Mouse (Mus musculus): ENCODE data around the gene Smarcc1. TPM values are rescaled to one million over a fixed set of nuclear protein-coding genes. Genes with fewer than 3 reads are reported as not detected.

Smarcc1 gene
- polyA plus RNA-seq, 1 experiment, result 50.7 TPM

- Histone ChIP-seq H3K4me3 (ENCODE audit: insufficient read depth, poor library complexity, severe bottlenecking) (no peak overlapping the region), H3K27me3 (ENCODE audit: control insufficient read depth, insufficient read depth, insufficient read length) (peaks cover 5% of the 10 kb centered on the region)
These were observed 128.8 kb downstream of the Smarcc1 start for GRCm38 (mm10) chr9:110246321-110246640.

GRCm38 (mm10) chr9:110247049-110247448 is 129.5 kb downstream of the Smarcc1 start:
- H3K27me3 ChIP-seq (ENCODE audit: control insufficient read depth, insufficient read depth, insufficient read length), result peaks cover 10% of the 10 kb centered on the region
- TF ChIP-seq MYOG (IDR thresholded peaks at IDR 0.05; ENCODE audit: control insufficient read depth, extremely low read depth, insufficient read length) (no peak), MYOD1 (IDR thresholded peaks at IDR 0.05; ENCODE audit: control insufficient read depth, insufficient read length, low read depth) (no peak), MAX (IDR thresholded peaks at IDR 0.05) (no peak), USF1 (IDR thresholded peaks at IDR 0.05; ENCODE audit: low read depth) (no peak), CEBPB (IDR thresholded peaks at IDR 0.05; ENCODE audit: low read depth) (no peak), CTCF (IDR thresholded peaks at IDR 0.05; ENCODE audit: control insufficient read depth, insufficient read depth, insufficient read length) (no peak), FOSL1 (IDR thresholded peaks at IDR 0.05; ENCODE audit: insufficient read depth, low read length, poor library complexity, severe bottlenecking) (no peak)
- no peak overlapping the region for H3K4me3 ChIP-seq (ENCODE audit: insufficient read depth, poor library complexity, severe bottlenecking)
- H3K79me3 ChIP-seq (ENCODE audit: low read depth), result no peaks in the 10 kb centered on the region
- H3K79me2 ChIP-seq (ENCODE audit: control insufficient read depth, insufficient read depth), result no peaks in the 10 kb centered on the region
- no peaks in the 10 kb centered on the region for H3K36me3 ChIP-seq (ENCODE audit: control insufficient read depth, insufficient read depth)
- no peak overlapping the region for H3ac ChIP-seq (ENCODE audit: control insufficient read depth, insufficient read length, low read depth)

More at GRCm38 (mm10) chr9:110246321-110246640, 128.8 kb downstream of the Smarcc1 start:
- Histone ChIP-seq H3K36me3 (ENCODE audit: control insufficient read depth, insufficient read depth) (peaks cover 2% of the 10 kb centered on the region), H3ac (ENCODE audit: control insufficient read depth, insufficient read length, low read depth) (peak overlapping the region; percentile 6), H3K79me3 (ENCODE audit: low read depth) (no peaks in the 10 kb centered on the region), H3K79me2 (ENCODE audit: control insufficient read depth, insufficient read depth) (no peaks in the 10 kb centered on the region)
- no peak for TF ChIP-seq FOSL1 (IDR thresholded peaks at IDR 0.05; ENCODE audit: insufficient read depth, low read length, poor library complexity, severe bottlenecking)
- TF ChIP-seq MAX (IDR thresholded peaks at IDR 0.05), result no peak
- TF ChIP-seq MYOD1 (IDR thresholded peaks at IDR 0.05; ENCODE audit: control insufficient read depth, insufficient read length, low read depth), result no peak
- TF ChIP-seq CTCF (IDR thresholded peaks at IDR 0.05; ENCODE audit: control insufficient read depth, insufficient read depth, insufficient read length), result no peak
- no peak for TF ChIP-seq CEBPB (IDR thresholded peaks at IDR 0.05; ENCODE audit: low read depth)
- no peak for TF ChIP-seq MYOG (IDR thresholded peaks at IDR 0.05; ENCODE audit: control insufficient read depth, extremely low read depth, insufficient read length)
- TF ChIP-seq USF1 (IDR thresholded peaks at IDR 0.05; ENCODE audit: low read depth), result no peak

GRCm38 (mm10) chr9:110248861-110249260 is 131.4 kb downstream of the Smarcc1 start:
- no peak overlapping the region for H3K4me3 ChIP-seq (ENCODE audit: insufficient read depth, poor library complexity, severe bottlenecking)
- H3K79me3 ChIP-seq (ENCODE audit: low read depth), result no peaks in the 10 kb centered on the region
- no peaks in the 10 kb centered on the region for H3K79me2 ChIP-seq (ENCODE audit: control insufficient read depth, insufficient read depth)
- no peaks in the 10 kb centered on the region for H3K36me3 ChIP-seq (ENCODE audit: control insufficient read depth, insufficient read depth)
- H3K27me3 ChIP-seq (ENCODE audit: control insufficient read depth, insufficient read depth, insufficient read length), result peaks cover 10% of the 10 kb centered on the region
- no peak for TF ChIP-seq MYOD1 (IDR thresholded peaks at IDR 0.05; ENCODE audit: control insufficient read depth, insufficient read length, low read depth)
- no peak for TF ChIP-seq FOSL1 (IDR thresholded peaks at IDR 0.05; ENCODE audit: insufficient read depth, low read length, poor library complexity, severe bottlenecking)
- TF ChIP-seq MYOG (IDR thresholded peaks at IDR 0.05; ENCODE audit: control insufficient read depth, extremely low read depth, insufficient read length), result no peak
- no peak for TF ChIP-seq MAX (IDR thresholded peaks at IDR 0.05)
- no peak for TF ChIP-seq CEBPB (IDR thresholded peaks at IDR 0.05; ENCODE audit: low read depth)
- no peak overlapping the region for H3ac ChIP-seq (ENCODE audit: control insufficient read depth, insufficient read length, low read depth)

- Histone ChIP-seq H3K4me3 (ENCODE audit: insufficient read depth, poor library complexity, severe bottlenecking) (no peak overlapping the region), H3ac (ENCODE audit: control insufficient read depth, insufficient read length, low read depth) (no peak overlapping the region), H3K27me3 (ENCODE audit: control insufficient read depth, insufficient read depth, insufficient read length) (peaks cover 11% of the 10 kb centered on the region), H3K36me3 (ENCODE audit: control insufficient read depth, insufficient read depth) (no peaks in the 10 kb centered on the region), H3K79me2 (ENCODE audit: control insufficient read depth, insufficient read depth) (no peaks in the 10 kb centered on the region), H3K79me3 (ENCODE audit: low read depth) (no peaks in the 10 kb centered on the region)
- no peak for TF ChIP-seq MAX (IDR thresholded peaks at IDR 0.05)
- no peak for TF ChIP-seq CTCF (IDR thresholded peaks at IDR 0.05; ENCODE audit: control insufficient read depth, insufficient read depth, insufficient read length)
- TF ChIP-seq USF1 (IDR thresholded peaks at IDR 0.05; ENCODE audit: low read depth), result no peak
- TF ChIP-seq MYOG (IDR thresholded peaks at IDR 0.05; ENCODE audit: control insufficient read depth, extremely low read depth, insufficient read length), result no peak
- no peak for TF ChIP-seq MYOD1 (IDR thresholded peaks at IDR 0.05; ENCODE audit: control insufficient read depth, insufficient read length, low read depth)
- TF ChIP-seq CEBPB (IDR thresholded peaks at IDR 0.05; ENCODE audit: low read depth), result no peak
- no peak for TF ChIP-seq FOSL1 (IDR thresholded peaks at IDR 0.05; ENCODE audit: insufficient read depth, low read length, poor library complexity, severe bottlenecking)
These were observed 132.5 kb downstream of the Smarcc1 start for GRCm38 (mm10) chr9:110249823-110250543.

- Histone ChIP-seq H3K79me2 (ENCODE audit: control insufficient read depth, insufficient read depth) (no peaks in the 10 kb centered on the region), H3K36me3 (ENCODE audit: control insufficient read depth, insufficient read depth) (no peaks in the 10 kb centered on the region), H3ac (ENCODE audit: control insufficient read depth, insufficient read length, low read depth) (no peak overlapping the region), H3K4me3 (ENCODE audit: insufficient read depth, poor library complexity, severe bottlenecking) (no peak overlapping the region), H3K79me3 (ENCODE audit: low read depth) (no peaks in the 10 kb centered on the region), H3K27me3 (ENCODE audit: control insufficient read depth, insufficient read depth, insufficient read length) (peaks cover 19% of the 10 kb centered on the region)
- TF ChIP-seq CTCF (IDR thresholded peaks at IDR 0.05; ENCODE audit: control insufficient read depth, insufficient read depth, insufficient read length), result no peak
These were observed 133.3 kb downstream of the Smarcc1 start for GRCm38 (mm10) chr9:110250776-110251175.

GRCm38 (mm10) chr9:110255407-110256019 is 138.0 kb downstream of the Smarcc1 start:
- TF ChIP-seq CEBPB (IDR thresholded peaks at IDR 0.05; ENCODE audit: low read depth) (no peak), FOSL1 (IDR thresholded peaks at IDR 0.05; ENCODE audit: insufficient read depth, low read length, poor library complexity, severe bottlenecking) (no peak), MAX (IDR thresholded peaks at IDR 0.05) (no peak), MYOD1 (IDR thresholded peaks at IDR 0.05; ENCODE audit: control insufficient read depth, insufficient read length, low read depth) (no peak), CTCF (IDR thresholded peaks at IDR 0.05; ENCODE audit: control insufficient read depth, insufficient read depth, insufficient read length) (no peak), USF1 (IDR thresholded peaks at IDR 0.05; ENCODE audit: low read depth) (no peak), MYOG (IDR thresholded peaks at IDR 0.05; ENCODE audit: control insufficient read depth, extremely low read depth, insufficient read length) (no peak)
- Histone ChIP-seq H3K36me3 (ENCODE audit: control insufficient read depth, insufficient read depth) (no peaks in the 10 kb centered on the region), H3ac (ENCODE audit: control insufficient read depth, insufficient read length, low read depth) (no peak overlapping the region), H3K4me3 (ENCODE audit: insufficient read depth, poor library complexity, severe bottlenecking) (no peak overlapping the region), H3K79me3 (ENCODE audit: low read depth) (no peaks in the 10 kb centered on the region), H3K27me3 (ENCODE audit: control insufficient read depth, insufficient read depth, insufficient read length) (peaks cover 37% of the 10 kb centered on the region), H3K79me2 (ENCODE audit: control insufficient read depth, insufficient read depth) (no peaks in the 10 kb centered on the region)
